In the genomic region with DNA sequence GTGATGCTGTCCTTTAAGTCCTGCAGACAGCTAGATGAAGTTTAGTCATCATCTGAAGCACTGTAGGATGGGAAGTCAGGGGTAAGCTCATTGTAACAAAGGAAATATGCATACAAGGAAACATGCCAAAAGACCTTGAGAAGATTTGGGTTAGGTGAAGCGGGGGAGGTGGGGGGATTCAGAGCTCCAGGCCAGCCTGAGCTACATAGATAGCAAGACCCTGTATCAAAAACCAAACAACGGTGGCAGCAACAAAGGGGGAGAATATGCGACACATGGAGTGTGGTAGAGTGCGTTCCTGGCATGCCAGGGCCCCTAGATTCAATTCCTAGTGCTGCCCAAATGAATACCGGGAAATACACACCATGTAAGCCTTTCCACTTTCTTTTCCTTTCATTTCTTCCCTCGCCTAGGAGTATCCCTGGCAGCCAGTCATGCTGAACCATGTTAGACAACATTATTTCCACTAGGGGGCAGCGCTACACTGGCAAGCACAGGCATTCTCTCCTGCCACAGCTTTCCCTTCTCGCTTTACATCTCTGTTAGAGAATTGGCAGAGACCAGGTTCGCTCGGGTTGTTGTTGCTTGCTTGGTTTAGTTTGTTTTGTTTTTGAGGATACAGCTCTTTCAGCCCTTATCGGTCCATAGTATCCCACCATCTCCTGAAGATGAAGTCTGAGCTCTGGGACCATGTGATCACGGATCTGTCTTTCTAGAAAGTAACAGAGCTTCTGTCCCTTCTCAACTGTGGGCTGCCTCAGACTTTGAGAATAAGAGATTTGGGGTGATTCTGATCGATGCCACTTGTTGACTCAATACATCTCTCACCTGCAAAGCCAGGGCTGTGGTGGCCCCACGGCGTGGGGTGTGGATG, we compare ENCODE assay signal across 8 mouse cellular contexts. TPM values are rescaled to one million over a fixed set of nuclear protein-coding genes. Genes with fewer than 3 reads are reported as not detected.
DNase-seq lines count a peak whose midpoint lies in the region; ATAC-seq and TF ChIP-seq lines count a peak whose summit lies in the region.

No protein-coding gene starts in this region.

- peaks cover 42% of the 10 kb centered on the region for H3K27me3 ChIP-seq in G1E (ENCODE audit: insufficient read depth, low read length)
- peaks cover 52% of the 10 kb centered on the region for H3K27me3 ChIP-seq in forebrain, embryonic 10.5 days (ENCODE audit: poor library complexity, severe bottlenecking)
- H3K27me3 ChIP-seq in heart, embryonic 15.5 days: no peaks in the 10 kb centered on the region
- no peaks in the 10 kb centered on the region for H3K27me3 ChIP-seq in kidney, postnatal 0 days (ENCODE audit: insufficient read depth, low read length)
- no peaks in the 10 kb centered on the region for H3K27me3 ChIP-seq in liver, embryonic 11.5 days (replicated peaks; ENCODE audit: control insufficient read depth, insufficient read depth, low read length)
- no peaks in the 10 kb centered on the region for H3K27me3 ChIP-seq in midbrain, postnatal 0 days (ENCODE audit: insufficient read depth, low read length)
- H3K27me3 ChIP-seq in testis, adult 2 months (ENCODE audit: control insufficient read depth, insufficient read depth, low read length): no peaks in the 10 kb centered on the region

- WGBS in forebrain, embryonic 10.5 days: 31% methylated on average over 15 of the region's 15 CpGs
- 25% methylated on average over 15 of the region's 15 CpGs for WGBS in heart, embryonic 15.5 days
- WGBS in kidney, postnatal 0 days: 28% methylated on average over 15 of the region's 15 CpGs
- WGBS in liver, embryonic 11.5 days: 25% methylated on average over 15 of the region's 15 CpGs
- 24% methylated on average over 15 of the region's 15 CpGs for WGBS in midbrain, postnatal 0 days

- H3K9ac ChIP-seq in heart, embryonic 15.5 days: no peak overlapping the region
- no peak overlapping the region for H3K9ac ChIP-seq in kidney, postnatal 0 days (ENCODE audit: low read depth, low read length)
- no peak overlapping the region for H3K9ac ChIP-seq in liver, embryonic 11.5 days (ENCODE audit: low read depth, low read length)
- no peak overlapping the region for H3K9ac ChIP-seq in midbrain, postnatal 0 days (replicated peaks; ENCODE audit: low read length, poor library complexity, severe bottlenecking)

- peak overlapping the region; percentile 43; the same call in 1 of the 2 replicates for H3K4me2 ChIP-seq in heart, embryonic 15.5 days
- H3K4me2 ChIP-seq in kidney, postnatal 0 days (ENCODE audit: low read length): peak overlapping the region; percentile 37
- peak overlapping the region; percentile 26 for H3K4me2 ChIP-seq in liver, embryonic 11.5 days
- peak overlapping the region; percentile 15; the same call in 1 of the 2 replicates for H3K4me2 ChIP-seq in midbrain, postnatal 0 days (ENCODE audit: low read depth, low read length, poor library complexity, severe bottlenecking)

- no peak for DNase-seq in G1E (ENCODE audit: low spot score)
- peak; percentile 63 for DNase-seq in c-Kit-positive CD71-positive TER-119-negative erythroid progenitor cells, embryonic 14.5 days (ENCODE audit: low read depth)
- peak; percentile 62 for DNase-seq in forebrain, embryonic 10.5 days (ENCODE audit: extremely low spot score, low spot score)
- DNase-seq in kidney, postnatal 0 days (ENCODE audit: low spot score): peak; percentile 96
- DNase-seq in liver, embryonic 11.5 days (ENCODE audit: low spot score): peak; percentile 47
- peak; percentile 92 for DNase-seq in midbrain, postnatal 0 days (ENCODE audit: low spot score)

- peaks cover 12% of the 10 kb centered on the region for H3K4me1 ChIP-seq in G1E (ENCODE audit: insufficient read depth, low read depth, low read length)
- peaks cover 16% of the 10 kb centered on the region for H3K4me1 ChIP-seq in forebrain, embryonic 10.5 days
- H3K4me1 ChIP-seq in heart, embryonic 15.5 days (replicated peaks): peaks cover 7% of the 10 kb centered on the region; the same call in 1 of the 2 replicates
- H3K4me1 ChIP-seq in kidney, postnatal 0 days (replicated peaks; ENCODE audit: insufficient read depth, low read length): no peaks in the 10 kb centered on the region
- no peaks in the 10 kb centered on the region for H3K4me1 ChIP-seq in liver, embryonic 11.5 days (replicated peaks; ENCODE audit: control insufficient read depth, insufficient read depth, low read length)
- H3K4me1 ChIP-seq in midbrain, postnatal 0 days (ENCODE audit: insufficient read depth, low read length): no peaks in the 10 kb centered on the region
- H3K4me1 ChIP-seq in testis, adult 2 months (ENCODE audit: control insufficient read depth, insufficient read depth, low read length): peaks cover 2% of the 10 kb centered on the region; the same call in 1 of the 2 replicates

- ATAC-seq in G1E (ENCODE audit: extremely low read depth, insufficient number of reproducible peaks, low FRiP score, poor library complexity, severe bottlenecking): peak; percentile 73; the same call in 1 of the 2 replicates
- ATAC-seq in heart, embryonic 15.5 days (replicated peaks; ENCODE audit: insufficient number of reproducible peaks, insufficient read depth, low FRiP score, low read depth): 0 out of 2 replicates have a peak, but pooled peaks have one; percentile 29
- peak; percentile 55; the same call in 1 of the 2 replicates for ATAC-seq in kidney, postnatal 0 days (replicated peaks; ENCODE audit: low FRiP score, low read depth)
- no peak; the same call in 1 of the 2 replicates for ATAC-seq in liver, embryonic 11.5 days (replicated peaks; ENCODE audit: low FRiP score)
- peak; percentile 77 for ATAC-seq in midbrain, postnatal 0 days (ENCODE audit: low FRiP score)

- no peak overlapping the region for H3K27ac ChIP-seq in forebrain, embryonic 10.5 days
- no peak overlapping the region for H3K27ac ChIP-seq in heart, embryonic 15.5 days
- no peak overlapping the region for H3K27ac ChIP-seq in kidney, postnatal 0 days
- H3K27ac ChIP-seq in liver, embryonic 11.5 days (ENCODE audit: low read depth, low read length): no peak overlapping the region
- no peak overlapping the region for H3K27ac ChIP-seq in midbrain, postnatal 0 days (ENCODE audit: low read depth, low read length)
- no peak overlapping the region for H3K27ac ChIP-seq in testis, adult 2 months (ENCODE audit: control insufficient read depth, insufficient read depth, low read depth, low read length)

- no peaks in the 10 kb centered on the region for H3K9me3 ChIP-seq in G1E (replicated peaks)
- H3K9me3 ChIP-seq in forebrain, embryonic 10.5 days: peaks cover 9% of the 10 kb centered on the region; the same call in 1 of the 2 replicates
- H3K9me3 ChIP-seq in heart, embryonic 15.5 days (replicated peaks): no peaks in the 10 kb centered on the region
- no peaks in the 10 kb centered on the region for H3K9me3 ChIP-seq in kidney, postnatal 0 days (replicated peaks; ENCODE audit: low read length)
- H3K9me3 ChIP-seq in liver, embryonic 11.5 days (ENCODE audit: control insufficient read depth, low read length): no peaks in the 10 kb centered on the region
- no peaks in the 10 kb centered on the region for H3K9me3 ChIP-seq in midbrain, postnatal 0 days (ENCODE audit: low read length)

- TF ChIP-seq CTCF in G1E (IDR thresholded peaks at IDR 0.05; ENCODE audit: low read depth, low read length): peak; percentile 51; the same call in 1 of the 2 replicates
- peak; percentile 97 for TF ChIP-seq CTCF in kidney, postnatal 0 days (IDR thresholded peaks at IDR 0.05; ENCODE audit: low read depth)
- TF ChIP-seq CTCF in midbrain, postnatal 0 days (IDR thresholded peaks at IDR 0.05): peak; percentile 99
- peak; percentile 82; the same call in 1 of the 2 replicates for TF ChIP-seq CTCF in testis, adult 2 months (IDR thresholded peaks at IDR 0.05; ENCODE audit: control insufficient read depth, insufficient read depth, insufficient replicate concordance, low read depth, low read length)

- no peak overlapping the region for H3K4me3 ChIP-seq in G1E (ENCODE audit: low read depth, low read length)
- H3K4me3 ChIP-seq in forebrain, embryonic 10.5 days: no peak overlapping the region
- H3K4me3 ChIP-seq in heart, embryonic 15.5 days: peak overlapping the region; percentile 15; the same call in 1 of the 2 replicates
- H3K4me3 ChIP-seq in kidney, postnatal 0 days (replicated peaks; ENCODE audit: low read depth, low read length): no peak overlapping the region
- no peak overlapping the region for H3K4me3 ChIP-seq in liver, embryonic 11.5 days (ENCODE audit: low read depth, low read length)
- H3K4me3 ChIP-seq in midbrain, postnatal 0 days (ENCODE audit: low read depth, low read length): no peak overlapping the region
- H3K4me3 ChIP-seq in testis, adult 2 months (ENCODE audit: control insufficient read depth, low read depth, low read length): no peak overlapping the region

- no peaks in the 10 kb centered on the region for H3K36me3 ChIP-seq in G1E (replicated peaks)
- no peaks in the 10 kb centered on the region for H3K36me3 ChIP-seq in forebrain, embryonic 10.5 days (replicated peaks)
- H3K36me3 ChIP-seq in heart, embryonic 15.5 days: no peaks in the 10 kb centered on the region
- no peaks in the 10 kb centered on the region for H3K36me3 ChIP-seq in kidney, postnatal 0 days (ENCODE audit: insufficient read depth, low read length)
- H3K36me3 ChIP-seq in liver, embryonic 11.5 days (ENCODE audit: control insufficient read depth, insufficient read depth, low read length): no peaks in the 10 kb centered on the region
- no peaks in the 10 kb centered on the region for H3K36me3 ChIP-seq in midbrain, postnatal 0 days (ENCODE audit: insufficient read depth, low read length)
- no peaks in the 10 kb centered on the region for H3K36me3 ChIP-seq in testis, adult 2 months (ENCODE audit: control insufficient read depth, insufficient read depth, low read length)

- TF ChIP-seq POLR2A in testis, adult 2 months (IDR thresholded peaks at IDR 0.05; ENCODE audit: control insufficient read depth, low read depth, low read length): no peak

RNA-seq across cellular contexts. Expression of a gene that starts 20.9 kb away (rescaled TPM):
- 160 and 165 TPM in 2 replicates for total RNA-seq in G1E (2014; fragmentation: Nextera tagmentation)
- 146 and 147 TPM in 2 replicates for total RNA-seq in G1E (2017)
- polyA plus RNA-seq in G1E (2012): 130 and 136 TPM in 2 replicates
- 231 and 234 TPM in 2 replicates for polyA plus RNA-seq in forebrain, embryonic 10.5 days (2016; fragmentation: Nextera tagmentation; extraction: Ambion mirVana)
- polyA plus RNA-seq in heart, embryonic 15.5 days (2015; fragmentation: Nextera tagmentation; extraction: Ambion mirVana): 138 and 144 TPM in 2 replicates
- polyA plus RNA-seq in kidney, postnatal 0 days (2015; fragmentation: Nextera tagmentation; extraction: Ambion mirVana): 107 and 120 TPM in 2 replicates
- 253 and 284 TPM in 2 replicates for polyA plus RNA-seq in liver, embryonic 11.5 days (2014; fragmentation: Nextera tagmentation; extraction: Ambion mirVana)
- total RNA-seq in midbrain, postnatal 0 days (2014; rRNA removed): 136 and 160 TPM in 2 replicates
- polyA plus RNA-seq in midbrain, postnatal 0 days (2015; fragmentation: Nextera tagmentation; extraction: Ambion mirVana): 202 and 203 TPM in 2 replicates
- polyA plus RNA-seq in testis, adult 2 months (2012; rRNA removed): 18.8 and 21.3 TPM in 2 replicates

RNA-seq across cellular contexts. Expression of a gene that starts 24.2 kb away (rescaled TPM):
- total RNA-seq in G1E (2014; fragmentation: Nextera tagmentation) (7.4 and 15.5 TPM in 2 replicates), G1E (2017) (5.1 and 13.9 TPM in 2 replicates)
- 10.8 and 13.9 TPM in 2 replicates for polyA plus RNA-seq in G1E (2012)
- polyA plus RNA-seq in forebrain, embryonic 10.5 days (2016; fragmentation: Nextera tagmentation; extraction: Ambion mirVana): 8.9 and 10.5 TPM in 2 replicates
- 4.2 and 4.9 TPM in 2 replicates for polyA plus RNA-seq in heart, embryonic 15.5 days (2015; fragmentation: Nextera tagmentation; extraction: Ambion mirVana)
- polyA plus RNA-seq in kidney, postnatal 0 days (2015; fragmentation: Nextera tagmentation; extraction: Ambion mirVana): 17.7 and 17.9 TPM in 2 replicates
- 11.8 TPM in 2 replicates for polyA plus RNA-seq in liver, embryonic 11.5 days (2014; fragmentation: Nextera tagmentation; extraction: Ambion mirVana)
- total RNA-seq in midbrain, postnatal 0 days (2014; rRNA removed): 1.8 and 2.9 TPM in 2 replicates
- polyA plus RNA-seq in midbrain, postnatal 0 days (2015; fragmentation: Nextera tagmentation; extraction: Ambion mirVana): 15.8 and 18.7 TPM in 2 replicates
- polyA plus RNA-seq in testis, adult 2 months (2012; rRNA removed): 5.6 and 6.0 TPM in 2 replicates

RNA-seq across cellular contexts. Expression of a gene that starts 44.5 kb away (rescaled TPM):
- not detected in 2 replicates for total RNA-seq in G1E (2014; fragmentation: Nextera tagmentation)
- total RNA-seq in G1E (2017): 0.06 and 0.11 TPM in 2 replicates
- 0.03 and 0.04 TPM in 2 replicates for polyA plus RNA-seq in G1E (2012)
- 1.1 and 1.2 TPM in 2 replicates for polyA plus RNA-seq in forebrain, embryonic 10.5 days (2016; fragmentation: Nextera tagmentation; extraction: Ambion mirVana)
- 4.3 and 6.7 TPM in 2 replicates for polyA plus RNA-seq in heart, embryonic 15.5 days (2015; fragmentation: Nextera tagmentation; extraction: Ambion mirVana)
- polyA plus RNA-seq in kidney, postnatal 0 days (2015; fragmentation: Nextera tagmentation; extraction: Ambion mirVana): 4.5 TPM in 2 replicates
- 2.1 and 2.9 TPM in 2 replicates for polyA plus RNA-seq in liver, embryonic 11.5 days (2014; fragmentation: Nextera tagmentation; extraction: Ambion mirVana)
- total RNA-seq in midbrain, postnatal 0 days (2014; rRNA removed): 3.3 and 8.3 TPM in 2 replicates
- polyA plus RNA-seq in midbrain, postnatal 0 days (2015; fragmentation: Nextera tagmentation; extraction: Ambion mirVana): 1.5 and 1.7 TPM in 2 replicates
- polyA plus RNA-seq in testis, adult 2 months (2012; rRNA removed): 0.88 and 1.3 TPM in 2 replicates
